ENCODE assay signal across 22 mouse cellular contexts in genomic region chr5:147381396-147381795, GRCm38 (mm10). TPM values are rescaled to one million over a fixed set of nuclear protein-coding genes. Genes with fewer than 3 reads are reported as not detected.
DNase-seq lines count a peak whose midpoint lies in the region; ATAC-seq lines count a peak whose summit lies in the region.
"Had no signal": no experiment of that assay in that cellular context is flagged by ENCODE, and none has a peak within 500 bp of the region (broad histone marks: within the 10 kb centered on the region; RNA-seq: fewer than 3 reads in every experiment).

No protein-coding gene starts in this region.

- no peak overlapping the region for H3K27ac ChIP-seq in kidney, embryonic 16.5 days (ENCODE audit: low read length)
- H3K27ac ChIP-seq: forebrain, embryonic 13.5 days; heart, embryonic 13.5 days; hindbrain, embryonic 15.5 days; macrophage; neural tube, embryonic 12.5 days had no signal

- WGBS in kidney, embryonic 16.5 days, result 84% methylated on average over 10 of the region's 10 CpGs

- H3K36me3 ChIP-seq in kidney, embryonic 16.5 days (ENCODE audit: insufficient read depth, low read length), result no peaks in the 10 kb centered on the region
- H3K36me3 ChIP-seq: heart, embryonic 13.5 days; hindbrain, embryonic 15.5 days; neural tube, embryonic 12.5 days had no signal

- no peaks in the 10 kb centered on the region for H3K9me3 ChIP-seq in kidney, embryonic 16.5 days (ENCODE audit: low read length)
- H3K9me3 ChIP-seq: forebrain, embryonic 13.5 days; heart, embryonic 13.5 days; hindbrain, embryonic 15.5 days; neural tube, embryonic 12.5 days had no signal

- intact Hi-C loops in left cerebral cortex, postnatal 14 days (cut with DNase I), result no loop called here
- intact Hi-C loops in gastrocnemius, postnatal 36 days (cut with DNase I), result no loop called here

- H3K4me3 ChIP-seq in kidney, embryonic 16.5 days (ENCODE audit: low read length), result no peak overlapping the region
- H3K4me3 ChIP-seq: forebrain, embryonic 13.5 days; heart, embryonic 13.5 days; hindbrain, embryonic 15.5 days; neural tube, embryonic 12.5 days had no signal

- H3K27me3 ChIP-seq in kidney, embryonic 16.5 days (ENCODE audit: insufficient read depth, low read length), result no peaks in the 10 kb centered on the region
- H3K27me3 ChIP-seq: forebrain, embryonic 13.5 days; heart, embryonic 13.5 days; hindbrain, embryonic 15.5 days; neural tube, embryonic 12.5 days had no signal

- DNase-seq in embryo, embryonic 11.5 days (ENCODE audit: low read depth, low spot score), result peak; percentile 51
- DNase-seq in embryo, embryonic 11 days, result no peak
- DNase-seq in left cerebral cortex, postnatal 14 days (ENCODE audit: low spot score in 2 of 2), result peak; percentile 37 to 71
- DNase-seq in left cerebral cortex, adult 11 months (ENCODE audit: low spot score), result no peak
- peak; percentile 73 for DNase-seq in ZHBTc4 (ENCODE audit: low read depth, low spot score)
- peak; percentile 40 to 41 for DNase-seq in layer of hippocampus, postnatal 36 days
- DNase-seq in gastrocnemius, postnatal 36 days, result no peak
- DNase-seq: adrenal gland, postnatal 25 days; cerebellum, adult 11-12 months; gastrocnemius, postnatal 10 days; kidney, adult 8-10 months; lung, adult 2 months; midbrain, embryonic 14.5 days had no signal

- no peak for ATAC-seq in kidney, embryonic 16.5 days (ENCODE audit: low FRiP score, low TSS enrichment)
- ATAC-seq: forebrain, embryonic 13.5 days had no signal

- no peak overlapping the region for H3K4me2 ChIP-seq in kidney, embryonic 16.5 days (replicated peaks; ENCODE audit: low read depth, low read length)
- H3K4me2 ChIP-seq: forebrain, embryonic 13.5 days; heart, embryonic 13.5 days; hindbrain, embryonic 15.5 days; neural tube, embryonic 12.5 days had no signal

- no peak overlapping the region for H3K9ac ChIP-seq in kidney, embryonic 16.5 days (replicated peaks; ENCODE audit: low read length)
- H3K9ac ChIP-seq: forebrain, embryonic 13.5 days; heart, embryonic 13.5 days; hindbrain, embryonic 15.5 days; neural tube, embryonic 12.5 days had no signal

- H3K4me1 ChIP-seq in kidney, embryonic 16.5 days (ENCODE audit: insufficient read depth, low read length), result no peaks in the 10 kb centered on the region
- H3K4me1 ChIP-seq: forebrain, embryonic 13.5 days; heart, embryonic 13.5 days; hindbrain, embryonic 15.5 days; neural tube, embryonic 12.5 days had no signal

RNA-seq across cellular contexts. Expression of gene Flt3, which starts 18.9 kb away (rescaled TPM):
- total RNA-seq in left cerebral cortex, postnatal 14 days (2021), result 1 to 10 TPM; 3.7 to 4.4 TPM
- total RNA-seq in layer of hippocampus, postnatal 36 days (2021), result 1 to 10 TPM; 8.5 to 9.8 TPM
- 0.06 and 0.24 TPM in 2 replicates for polyA plus RNA-seq in kidney, embryonic 16.5 days (2015; fragmentation: Nextera tagmentation; extraction: Ambion mirVana)
- total RNA-seq in gastrocnemius, postnatal 36 days (2021), result under 1 TPM in 1 of 2 experiments, not detected in 1; 0.07 TPM
- total RNA-seq: adrenal gland, postnatal 25 days had no signal

RNA-seq across cellular contexts. Expression of gene Pan3, which starts 48.6 kb away (rescaled TPM):
- 10 to 100 TPM; 74.0 to 85.7 TPM for total RNA-seq in left cerebral cortex, postnatal 14 days (2021)
- total RNA-seq in layer of hippocampus, postnatal 36 days (2021), result 100 to 1,000 TPM in 1 of 2 experiments, 10 to 100 TPM in 1; 82.4 to 118 TPM
- polyA plus RNA-seq in kidney, embryonic 16.5 days (2015; fragmentation: Nextera tagmentation; extraction: Ambion mirVana), result 61.2 and 72.9 TPM in 2 replicates
- total RNA-seq in gastrocnemius, postnatal 36 days (2021), result 10 to 100 TPM; 20.7 to 22.9 TPM

RNA-seq across cellular contexts. Expression of gene Urad, which starts 59.2 kb away (rescaled TPM):
- total RNA-seq in left cerebral cortex, postnatal 14 days (2021), result not detected
- total RNA-seq in layer of hippocampus, postnatal 36 days (2021), result not detected
- polyA plus RNA-seq in kidney, embryonic 16.5 days (2015; fragmentation: Nextera tagmentation; extraction: Ambion mirVana), result not detected in 2 replicates
- total RNA-seq in gastrocnemius, postnatal 36 days (2021), result not detected
- total RNA-seq: gastrocnemius, postnatal 10 days; left cerebral cortex, adult 18-20 months had no signal
- polyA plus RNA-seq: embryonic facial prominence, embryonic 14.5 days; forebrain, embryonic 13.5 days; heart, embryonic 13.5 days; hindbrain, embryonic 15.5 days; limb, embryonic 14.5 days; lung, adult 2 months; macrophage; midbrain, embryonic 14.5 days; neural tube, embryonic 12.5 days had no signal

Comparison
In these comparisons a context has a peak if more than half of its experiments do, and no peak if none do; other contexts are left out.
1. DNase-seq: peak in embryo, embryonic 11.5 days (single experiment), left cerebral cortex, postnatal 14 days (2 of 2), ZHBTc4 (single experiment) and layer of hippocampus, postnatal 36 days (2 of 2); none in embryo, embryonic 11 days (single experiment), left cerebral cortex, adult 11 months (single experiment) and gastrocnemius, postnatal 36 days (0 of 2).
2. RNA of gene Flt3, which starts 18.9 kb away (total RNA-seq): 8.5 to 9.8 TPM in layer of hippocampus, postnatal 36 days and 3.7 to 4.4 TPM in left cerebral cortex, postnatal 14 days; 0.07 TPM in gastrocnemius, postnatal 36 days; every median in the first group is over 4 times any median in the second.